Mouse (Mus musculus) kidney, adult 2 months (tissue): ENCODE data around the gene Atg4a. TPM values are rescaled to one million over a fixed set of nuclear protein-coding genes. Genes with fewer than 3 reads are reported as not detected.

ENCODE experiments used
- DNase-seq: peaks from one replicate; pipeline ENCODE4 v3.0.0; 2021
- H3K27ac ChIP-seq: fragments of 200-500 bp; 2 replicates; pipeline ENCODE4 v1.5.1; 2012; ENCODE audit warnings: low read depth, low read length, control low read depth, inconsistent platforms; ENCODE audit not compliant: insufficient read depth
- H3K27me3 ChIP-seq: fragments of 200-500 bp; replicated peaks from 2 replicates; pipeline ENCODE4 v1.6.1; 2012; ENCODE audit warnings: mild to moderate bottlenecking, moderate library complexity, low read length, inconsistent platforms; ENCODE audit not compliant: control insufficient read depth, insufficient read depth
- H3K36me3 ChIP-seq: fragments of 200-500 bp; 2 replicates; pipeline ENCODE4 v1.6.1; 2012; ENCODE audit warnings: mild to moderate bottlenecking, moderate library complexity, low read length, inconsistent platforms; ENCODE audit not compliant: control insufficient read depth, insufficient read depth
- H3K4me1 ChIP-seq: fragments of 200-500 bp; 2 replicates; pipeline ENCODE4 v1.6.1; 2011; ENCODE audit warnings: low read length; ENCODE audit not compliant: control insufficient read depth, insufficient read depth
- H3K4me3 ChIP-seq: fragments of 200-500 bp; 2 replicates; pipeline ENCODE4 v1.5.1; 2011; ENCODE audit warnings: mild to moderate bottlenecking, low read depth, low read length, control low read depth; ENCODE audit not compliant: insufficient read depth
- CTCF ChIP-seq: fragments of 200-500 bp; conservative IDR thresholded peaks from 2 replicates; pipeline ENCODE4 v1.5.1; 2011; ENCODE audit warnings: low read depth, mild to moderate bottlenecking, control low read depth, low read length, moderate library complexity, mixed read lengths; ENCODE audit not compliant: insufficient read depth, insufficient read length
- POLR2A ChIP-seq: fragments of 200-500 bp; IDR thresholded peaks from one replicate; pipeline ENCODE4 v1.6.1; 2011; ENCODE audit warnings: low read depth, low read length, control low read depth
- WGBS: fragments of 180-500 bp; shearing (Covaris S2); methylation state at CpG from one replicate; pipeline ENCODE4 v1.1.7; 2018; 5-methylcytosine and 5-hydroxymethylcytosine counted together
- polyA plus RNA-seq: library from polyadenylated mRNA; depleted of rRNA; stranded (reverse); fragments of >200 nt; gene quantifications from 2 replicates; pipeline ENCODE4 v1.2.3, GENCODE M21; 2012; rRNA removed

Gene Atg4a
- 4.5 and 6.0 TPM in 2 replicates for polyA plus RNA-seq

DNA sequence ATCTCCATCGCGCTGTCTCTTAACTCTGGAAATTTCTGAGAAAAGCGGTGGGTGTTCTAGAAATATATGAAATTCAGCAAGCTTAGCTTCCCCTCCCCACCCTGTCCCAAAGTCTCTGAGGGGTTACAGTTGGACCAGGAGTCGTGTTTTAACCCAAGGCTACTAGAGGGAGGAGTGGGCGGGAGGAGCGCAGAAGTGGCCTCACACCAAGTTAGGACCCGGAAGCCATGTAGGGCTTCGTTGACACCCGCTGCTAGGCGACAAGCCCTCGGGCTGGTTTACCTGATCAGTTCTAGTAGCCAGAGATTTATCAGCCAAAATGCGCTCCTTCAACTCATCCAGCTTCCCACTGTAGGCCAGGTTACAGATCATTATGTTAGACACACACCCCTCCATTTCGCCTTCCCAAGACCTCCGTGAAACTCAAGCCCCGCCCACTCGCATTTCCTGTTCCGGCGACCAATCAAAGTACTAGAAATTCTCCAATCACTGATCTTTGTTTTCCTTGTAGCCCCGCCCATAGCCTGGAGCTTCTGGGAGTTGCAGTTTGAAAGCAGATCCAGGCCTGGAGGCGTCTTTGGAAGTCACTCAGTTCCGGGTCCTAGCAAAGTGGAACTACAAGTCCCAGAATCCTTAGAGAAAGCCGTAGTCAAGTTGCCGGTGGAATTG is at the start of gene Atg4a, which contains the start of gene Psmd10:
Gene Atg4a, plus strand, starts transcription at position 636 of the 669 bp plus-strand sequence.
Gene Psmd10, minus strand, starts transcription at position 457 of the 669 bp plus-strand sequence.
- 2% methylated on average over 23 of the region's 23 CpGs for WGBS
- Histone ChIP-seq H3K4me3 (peak within 1 kb of the TSS; percentile 99), H3K4me1 (no peaks in the 10 kb centered on the region), H3K27ac (peak within 1 kb of the TSS; percentile 87), H3K36me3 (no peaks in the 10 kb centered on the region), H3K27me3 (no peaks in the 10 kb centered on the region)
- peak; percentile 98 for DNase-seq
- TF ChIP-seq CTCF, result no peak
- no peak for TF ChIP-seq POLR2A

DNA sequence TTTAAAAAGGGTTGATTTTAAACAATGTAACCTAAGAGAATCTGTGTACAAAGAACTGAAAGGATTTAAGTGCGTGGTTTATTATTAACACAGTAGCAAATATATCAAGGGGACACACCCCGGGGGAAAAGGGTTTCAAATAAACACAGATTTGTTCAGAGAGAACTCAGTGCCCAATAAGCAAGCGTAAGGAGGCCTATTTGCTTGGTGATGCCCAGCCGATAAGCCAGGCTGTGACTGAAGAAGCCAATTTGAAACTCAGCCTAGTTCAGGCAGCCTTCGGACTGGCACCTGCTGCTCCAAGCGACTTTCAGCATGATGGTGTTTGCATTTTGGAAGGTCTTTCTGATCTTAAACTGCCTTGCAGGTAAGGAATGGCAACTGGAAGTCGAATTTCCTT is 49.3 kb upstream of the Atg4a start, which contains the start of gene Vsig1:
Gene Vsig1, plus strand, starts transcription at position 249 of the 400 bp plus-strand sequence.
- no peak for TF ChIP-seq CTCF
- no peak for TF ChIP-seq POLR2A
- DNase-seq, result no peak
- 67% methylated on average over 7 of the region's 7 CpGs for WGBS

DNA sequence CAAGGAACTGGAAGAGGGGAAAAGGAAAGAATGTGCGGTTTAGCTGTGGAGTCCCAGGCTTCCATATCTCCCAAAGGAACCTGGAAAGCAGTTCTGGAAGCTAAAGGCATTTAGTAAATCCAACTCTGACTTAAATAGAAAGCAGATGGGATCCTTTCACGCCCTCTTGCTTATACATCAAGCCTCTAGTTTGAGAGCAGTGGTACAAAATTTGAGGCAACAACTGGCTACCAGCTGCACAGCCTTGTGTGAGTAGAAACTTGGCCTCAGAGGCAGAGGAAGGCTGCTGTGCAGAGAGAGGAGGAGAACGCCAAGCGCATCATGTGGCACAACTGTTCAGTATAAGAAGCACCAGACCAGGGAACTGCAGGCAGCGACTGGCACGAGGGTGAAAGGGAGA is 35.4 kb upstream of the Atg4a start:
- Histone ChIP-seq H3K36me3 (no peaks in the 10 kb centered on the region), H3K4me3 (no peak overlapping the region), H3K4me1 (no peaks in the 10 kb centered on the region), H3K27ac (no peak overlapping the region), H3K27me3 (no peaks in the 10 kb centered on the region)
- WGBS, result 86% methylated on average over 6 of the region's 6 CpGs
- no peak for TF ChIP-seq CTCF
- TF ChIP-seq POLR2A, result no peak
- DNase-seq, result no peak

More for the DNA sequence above, 49.3 kb upstream of the Atg4a start, which contains the start of gene Vsig1:
- Histone ChIP-seq H3K27ac (no peak within 1 kb of the TSS), H3K27me3 (no peaks in the 10 kb centered on the region), H3K36me3 (no peaks in the 10 kb centered on the region), H3K4me3 (no peak within 1 kb of the TSS), H3K4me1 (no peaks in the 10 kb centered on the region)

DNA sequence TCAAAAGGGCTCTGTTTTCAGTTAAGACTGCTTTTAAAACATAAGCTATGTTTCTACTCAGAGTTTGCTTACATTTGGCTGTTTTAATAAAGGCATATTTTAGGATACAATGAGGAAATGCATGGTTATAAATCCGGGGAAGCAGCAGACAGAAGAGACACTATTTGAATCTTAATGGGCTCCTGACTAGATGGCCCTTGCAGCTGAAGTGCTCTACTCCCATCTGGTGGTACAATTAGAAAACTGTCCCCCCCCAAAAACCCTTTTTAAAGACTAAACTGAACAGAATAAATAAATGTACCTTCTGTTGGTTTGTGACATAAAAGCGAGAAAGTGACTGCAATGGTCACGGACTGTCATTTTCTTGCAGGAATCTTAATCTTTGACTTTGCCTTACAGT is 24.6 kb upstream of the Atg4a start:
- TF ChIP-seq CTCF (no peak), POLR2A (no peak)
- no peaks in the 10 kb centered on the region for H3K27me3 ChIP-seq
- no peak for DNase-seq
- 69% methylated on average over 3 of the region's 3 CpGs for WGBS
- no peak overlapping the region for H3K27ac ChIP-seq
- H3K4me3 ChIP-seq, result no peak overlapping the region
- H3K36me3 ChIP-seq, result no peaks in the 10 kb centered on the region
- H3K4me1 ChIP-seq, result no peaks in the 10 kb centered on the region

DNA sequence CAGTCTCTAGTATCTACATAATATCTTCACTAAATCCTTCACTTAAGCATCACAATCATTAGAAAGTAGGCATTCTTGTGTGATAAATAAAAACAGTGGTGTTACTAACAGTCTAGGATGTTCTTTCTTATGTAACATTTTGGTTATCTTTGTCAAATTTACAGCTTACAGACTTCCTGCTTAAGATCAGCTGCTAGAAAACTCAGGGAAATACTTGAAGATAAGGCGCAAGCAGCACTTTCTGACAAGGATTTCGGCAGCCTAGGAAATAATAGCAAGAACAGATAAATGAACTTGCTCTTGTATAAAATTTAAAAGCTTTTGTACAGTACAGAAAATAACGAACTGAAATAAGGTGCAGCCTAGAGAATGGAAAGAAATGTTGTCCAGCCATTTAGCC is 23.4 kb upstream of the Atg4a start:
- no peaks in the 10 kb centered on the region for H3K36me3 ChIP-seq
- no peak overlapping the region for H3K27ac ChIP-seq
- H3K4me1 ChIP-seq, result no peaks in the 10 kb centered on the region
- TF ChIP-seq CTCF (no peak), POLR2A (no peak)
- no peaks in the 10 kb centered on the region for H3K27me3 ChIP-seq
- DNase-seq, result no peak
- H3K4me3 ChIP-seq, result no peak overlapping the region
- 73% methylated on average over 3 of the region's 3 CpGs for WGBS

DNA sequence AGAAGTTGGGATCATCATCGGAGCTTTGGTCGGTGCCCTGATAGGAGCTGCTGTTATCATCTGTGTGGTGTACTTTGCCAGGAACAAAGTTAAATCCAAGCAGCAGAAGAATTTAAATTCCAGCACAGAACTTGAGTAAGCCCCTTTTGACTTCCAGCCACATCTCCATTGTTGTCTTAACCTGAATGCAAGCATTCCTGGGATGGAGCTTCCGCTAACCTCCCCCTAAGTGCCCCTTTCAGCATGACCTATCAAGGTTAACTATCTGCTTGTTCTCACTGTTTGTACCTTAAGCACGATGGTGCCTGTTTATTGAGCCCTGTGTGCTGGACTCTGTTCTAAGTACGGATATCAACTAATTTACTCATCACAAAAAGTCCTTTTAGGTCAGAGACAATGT is 20.4 kb upstream of the Atg4a start:
- Histone ChIP-seq H3K27ac (no peak overlapping the region), H3K27me3 (no peaks in the 10 kb centered on the region), H3K36me3 (no peaks in the 10 kb centered on the region), H3K4me3 (no peak overlapping the region), H3K4me1 (no peaks in the 10 kb centered on the region)
- 56% methylated on average over 5 of the region's 5 CpGs for WGBS
- TF ChIP-seq POLR2A (no peak), CTCF (no peak)
- DNase-seq, result no peak

DNA sequence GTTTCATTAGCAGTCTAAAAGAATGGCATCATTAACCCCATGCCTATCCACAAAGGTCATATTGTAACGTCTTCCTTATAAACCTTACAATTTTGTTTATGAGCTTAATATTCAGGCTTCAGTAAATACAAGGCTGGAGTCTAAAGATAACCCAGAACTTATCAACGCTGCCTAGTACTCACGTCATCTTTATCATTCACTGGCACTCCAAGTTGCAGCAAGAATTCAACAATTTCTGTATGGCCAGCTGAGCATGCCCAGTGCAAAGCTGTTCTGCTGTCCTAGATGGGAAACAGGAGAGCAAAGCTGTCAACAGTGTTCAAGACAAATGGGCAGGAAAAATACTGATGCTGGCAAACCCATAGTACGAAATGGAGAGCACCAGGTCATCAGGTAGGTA is 3.1 kb upstream of the Atg4a start:
- Histone ChIP-seq H3K27ac (no peak overlapping the region), H3K4me3 (no peak overlapping the region), H3K27me3 (no peaks in the 10 kb centered on the region), H3K36me3 (no peaks in the 10 kb centered on the region), H3K4me1 (no peaks in the 10 kb centered on the region)
- no peak for DNase-seq
- 92% methylated on average over 4 of the region's 4 CpGs for WGBS
- TF ChIP-seq POLR2A (no peak), CTCF (no peak)
